Mouse (Mus musculus) layer of hippocampus, postnatal 25 days (tissue): ENCODE data around the gene Rln1. TPM values are rescaled to one million over a fixed set of nuclear protein-coding genes. Genes with fewer than 3 reads are reported as not detected.

Source experiments
- DNase-seq, 2 experiments: peaks; one replicate each; pipeline ENCODE4 v3.0.0; 2022; ENCODE audit warnings: mixed read lengths in 2 of 2, low spot score in 1 of 2; ENCODE audit errors: extremely low spot score in 1 of 2
- total RNA-seq, 2 experiments: library from RNA; stranded (reverse); gene quantifications; 2 replicates each; pipeline ENCODE4 v1.2.3; 2021

Gene Rln1
- 1 to 10 TPM; 1.8 to 2.3 TPM for total RNA-seq

DNA sequence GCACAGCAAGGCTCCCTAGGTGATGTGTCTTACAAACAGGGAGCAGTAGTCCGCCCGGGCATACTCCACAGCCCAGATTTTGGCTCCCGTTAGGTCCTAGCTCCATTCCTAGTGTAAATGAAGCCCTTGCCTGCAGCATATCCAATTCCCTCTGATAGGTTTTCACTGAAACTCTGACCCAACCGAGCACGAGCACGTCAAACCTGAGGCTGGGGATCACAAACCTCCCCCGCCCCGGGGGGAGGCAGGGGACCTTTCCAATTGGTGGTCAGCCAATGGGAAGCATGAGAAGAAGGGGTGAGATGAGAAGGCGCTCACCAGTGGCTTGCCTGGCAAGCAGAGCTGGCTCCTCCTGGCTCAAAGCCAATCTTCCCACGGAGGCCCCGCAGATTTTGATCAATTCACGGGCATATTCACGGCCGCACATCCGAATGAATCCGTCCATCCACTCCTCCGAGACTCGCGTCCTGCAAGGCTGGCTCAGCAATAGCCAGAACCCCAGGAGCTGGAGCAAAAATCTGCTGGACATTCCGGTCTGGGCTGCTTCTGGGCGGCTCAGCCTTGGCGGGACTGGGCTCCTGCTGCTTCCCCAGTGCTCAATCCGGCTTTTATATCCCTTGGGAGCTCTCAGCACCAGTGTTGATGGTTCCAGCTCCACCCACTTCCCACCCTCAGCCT lies at the start of gene Rln1:
Gene Rln1 (minus strand): TSS at position 603 of the 678 bp plus-strand sequence.
- DNase-seq = peak; percentile 21 to 23

DNA sequence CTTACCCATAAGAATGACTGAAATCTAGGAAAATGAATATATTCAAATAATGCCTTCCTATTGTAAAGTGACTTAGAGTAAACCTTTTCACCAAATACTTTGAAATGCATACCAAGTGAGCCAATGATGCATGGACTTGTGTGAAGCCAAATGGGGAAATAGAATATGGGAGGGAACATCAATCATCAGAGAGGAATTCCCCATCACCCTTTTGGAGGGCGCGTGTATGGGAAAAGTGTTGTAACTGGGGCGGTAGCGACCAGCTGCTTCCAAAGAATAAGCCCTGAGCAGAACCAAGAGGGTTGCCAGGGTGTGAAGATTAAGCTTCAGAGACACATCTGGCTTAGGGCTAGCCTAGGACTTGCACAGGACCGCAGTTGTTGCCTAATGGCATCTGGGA lies 48.9 kb upstream of the Rln1 start:
- DNase-seq = no peak

DNA sequence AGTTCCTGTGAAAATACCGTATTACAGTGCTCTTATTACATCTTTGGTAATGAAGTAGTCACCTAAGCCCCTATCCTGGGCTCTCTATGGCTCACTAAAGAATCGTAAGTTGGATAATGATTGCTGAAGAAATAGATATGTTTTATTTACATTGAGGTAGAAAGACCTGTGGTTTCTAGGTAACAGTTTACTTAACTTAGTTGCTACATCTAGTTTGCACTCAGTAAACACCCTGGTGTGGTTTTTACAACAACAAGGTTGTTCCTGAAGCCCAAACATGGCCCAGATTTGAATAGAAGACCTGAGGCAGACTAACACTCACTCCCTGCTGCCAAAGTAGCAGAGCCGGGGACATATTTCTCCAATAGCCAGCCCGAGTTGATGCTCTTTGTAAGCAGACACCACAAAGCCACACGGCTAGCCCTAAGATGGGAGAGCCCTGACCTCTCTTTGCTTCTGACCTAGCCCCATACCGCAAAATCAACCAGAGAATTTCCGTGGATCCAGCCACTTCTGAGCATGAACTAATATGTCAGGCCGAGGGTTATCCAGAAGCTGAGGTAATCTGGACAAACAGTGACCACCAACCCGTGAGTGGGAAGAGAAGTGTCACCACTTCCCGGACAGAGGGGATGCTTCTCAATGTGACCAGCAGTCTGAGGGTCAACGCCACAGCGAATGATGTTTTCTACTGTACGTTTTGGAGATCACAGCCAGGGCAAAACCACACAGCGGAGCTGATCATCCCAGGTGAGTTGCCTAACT lies 45.6 kb upstream of the Rln1 start:
- no peak for DNase-seq

DNA sequence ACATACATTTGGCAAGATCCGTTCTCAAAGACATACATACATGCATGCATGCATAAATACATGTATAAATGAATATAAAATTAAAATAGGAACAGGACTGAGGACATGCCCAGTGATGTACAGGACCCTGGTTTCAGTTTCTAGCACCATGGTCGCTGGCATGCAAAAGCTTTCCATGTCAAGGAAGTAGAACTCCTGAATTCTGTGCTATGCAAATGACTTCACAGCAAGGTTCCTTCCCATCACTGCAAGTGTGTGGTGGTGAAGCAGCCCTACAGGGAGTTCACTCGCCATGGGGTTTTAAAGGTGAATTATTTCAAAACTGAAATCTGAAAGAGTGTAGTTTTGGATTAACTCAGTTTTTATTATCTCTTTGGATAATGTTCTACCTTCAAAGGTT lies 41.9 kb upstream of the Rln1 start:
- DNase-seq = no peak

DNA sequence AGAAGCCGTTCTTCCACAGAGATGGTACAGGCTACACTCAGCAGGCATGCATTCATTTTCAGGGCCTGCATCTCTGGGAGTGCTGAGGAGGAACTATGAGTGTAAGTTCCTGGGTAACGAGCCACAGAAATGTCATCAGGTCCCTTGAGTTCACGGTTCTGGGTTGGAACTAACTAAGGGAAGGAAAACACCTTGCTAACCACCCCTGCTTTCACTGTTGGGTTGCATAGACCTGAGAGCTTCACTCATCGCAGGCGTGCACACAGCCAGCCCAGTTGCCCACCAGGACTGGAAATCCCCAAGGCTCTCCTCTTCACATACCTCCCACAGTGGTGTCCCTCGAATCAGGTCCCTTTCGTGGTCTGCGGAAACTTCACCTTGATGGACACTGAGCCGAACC lies 40.5 kb upstream of the Rln1 start:
- no peak for DNase-seq

DNA sequence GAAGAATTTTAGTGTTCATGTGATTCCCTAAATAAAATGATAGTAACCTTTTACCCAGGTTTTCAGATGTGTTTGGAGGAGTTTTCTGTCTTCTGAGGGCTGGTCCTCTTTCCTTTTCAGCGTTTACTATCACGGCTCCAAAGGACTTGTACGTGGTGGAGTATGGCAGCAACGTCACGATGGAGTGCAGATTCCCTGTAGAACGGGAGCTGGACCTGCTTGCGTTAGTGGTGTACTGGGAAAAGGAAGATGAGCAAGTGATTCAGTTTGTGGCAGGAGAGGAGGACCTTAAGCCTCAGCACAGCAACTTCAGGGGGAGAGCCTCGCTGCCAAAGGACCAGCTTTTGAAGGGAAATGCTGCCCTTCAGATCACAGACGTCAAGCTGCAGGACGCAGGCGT lies 39.0 kb upstream of the Rln1 start:
- no peak for DNase-seq

DNA sequence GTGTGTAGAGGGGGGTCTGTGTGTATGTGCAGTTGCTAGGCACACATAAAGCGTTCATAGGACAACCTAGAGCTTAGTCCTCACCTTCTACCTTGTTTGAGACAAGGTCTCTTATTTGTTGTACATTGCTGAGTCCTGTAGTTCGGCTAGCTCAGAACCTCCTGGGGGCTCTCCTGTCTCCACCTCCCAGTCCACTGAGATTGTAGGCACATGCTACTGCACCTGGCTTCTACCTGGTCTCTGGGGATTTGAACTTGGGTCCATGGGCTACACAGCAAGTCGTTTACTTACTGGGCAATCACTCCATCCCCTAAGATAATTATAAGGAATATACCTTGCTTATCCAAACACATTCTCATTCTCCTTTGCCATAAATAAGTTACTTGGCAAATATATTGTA lies 38.2 kb upstream of the Rln1 start:
- DNase-seq = no peak

DNA sequence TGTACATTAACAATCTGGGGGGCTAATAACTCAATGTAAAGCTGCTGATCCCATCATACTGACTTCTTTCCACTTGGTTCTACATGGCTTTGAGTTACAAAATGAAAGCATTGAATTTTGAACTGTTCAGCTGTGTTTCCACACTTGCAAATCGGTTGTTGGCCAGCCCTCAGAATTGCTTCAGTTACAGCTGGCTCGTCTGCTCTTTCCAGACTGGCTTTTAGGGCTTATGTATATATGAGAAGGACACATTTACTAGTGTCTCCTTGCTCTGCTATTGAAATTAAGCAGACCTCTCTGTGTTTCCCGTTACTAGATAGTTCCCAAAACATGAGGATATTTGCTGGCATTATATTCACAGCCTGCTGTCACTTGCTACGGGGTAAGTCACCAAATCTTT lies 37.7 kb upstream of the Rln1 start:
- DNase-seq = no peak

DNA sequence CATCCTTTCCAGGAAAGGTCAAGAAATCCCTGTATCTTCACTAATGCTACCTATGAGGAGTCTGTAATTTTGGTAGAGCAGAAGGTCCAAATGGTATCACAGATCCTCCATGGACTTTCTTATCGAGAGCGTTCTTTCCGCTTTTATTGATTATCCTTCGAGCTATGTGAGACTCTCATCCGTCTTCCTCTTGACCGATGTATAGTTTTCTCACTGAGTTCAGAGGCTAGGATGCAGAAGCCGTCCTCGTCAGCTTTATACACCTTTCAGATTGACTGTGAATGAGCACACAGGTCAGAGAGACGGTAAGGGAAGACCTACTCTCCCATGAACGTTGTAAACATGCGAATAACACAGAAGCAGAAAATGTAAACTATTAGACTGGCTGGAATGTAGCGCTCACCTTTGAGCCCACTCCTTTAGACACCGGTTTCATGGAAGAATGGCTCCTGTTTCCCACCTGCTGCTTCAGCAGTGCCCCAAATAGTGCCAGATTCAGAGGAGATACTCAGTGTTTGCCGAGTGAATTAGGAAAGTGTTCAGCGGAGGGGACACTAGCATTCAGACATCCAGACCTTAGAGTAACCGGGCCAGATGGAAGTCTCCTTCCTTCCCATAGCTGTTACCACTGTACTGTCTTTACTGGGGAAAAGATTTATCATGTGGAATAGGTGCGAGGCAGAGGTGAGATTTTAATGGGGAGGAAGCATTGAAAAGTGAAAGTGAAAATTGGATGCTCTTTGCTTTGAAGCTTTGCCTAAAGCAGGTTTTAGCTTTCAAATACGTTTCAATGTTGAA lies 37.0 kb upstream of the Rln1 start:
- no peak for DNase-seq

DNA sequence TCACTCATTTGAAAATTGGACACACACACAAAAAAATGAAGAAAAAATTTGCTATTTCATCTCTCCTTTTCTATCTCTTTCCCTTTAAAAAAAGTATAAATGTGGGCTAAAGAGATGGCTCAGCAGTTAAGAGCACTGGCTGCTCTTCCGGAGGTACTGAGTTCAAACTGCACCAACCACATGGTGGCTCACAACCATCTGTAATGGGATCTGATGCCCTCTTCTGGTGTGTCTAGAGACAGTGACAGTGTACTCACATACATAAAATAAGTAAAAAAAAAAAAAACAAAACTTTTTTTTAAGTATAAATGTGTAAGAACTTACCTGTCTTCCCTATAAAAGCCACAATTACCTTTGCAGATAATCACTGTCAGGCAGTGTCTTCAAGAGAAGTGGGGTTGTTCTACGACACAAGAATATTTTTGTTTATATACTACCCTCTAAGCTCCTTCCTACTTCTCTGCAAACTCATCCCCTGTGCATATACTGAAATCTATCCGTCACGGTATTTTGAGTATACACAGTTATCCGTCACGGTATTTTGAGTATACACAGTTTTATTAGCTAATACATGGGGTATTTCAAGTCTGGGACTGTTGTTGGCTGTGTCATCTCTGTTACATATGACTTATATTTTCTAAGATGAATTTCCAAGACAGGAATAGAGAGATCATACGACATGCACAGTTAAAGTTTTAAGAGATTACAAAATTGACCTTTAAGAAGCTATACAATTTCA lies 36.2 kb upstream of the Rln1 start:
- no peak for DNase-seq

DNA sequence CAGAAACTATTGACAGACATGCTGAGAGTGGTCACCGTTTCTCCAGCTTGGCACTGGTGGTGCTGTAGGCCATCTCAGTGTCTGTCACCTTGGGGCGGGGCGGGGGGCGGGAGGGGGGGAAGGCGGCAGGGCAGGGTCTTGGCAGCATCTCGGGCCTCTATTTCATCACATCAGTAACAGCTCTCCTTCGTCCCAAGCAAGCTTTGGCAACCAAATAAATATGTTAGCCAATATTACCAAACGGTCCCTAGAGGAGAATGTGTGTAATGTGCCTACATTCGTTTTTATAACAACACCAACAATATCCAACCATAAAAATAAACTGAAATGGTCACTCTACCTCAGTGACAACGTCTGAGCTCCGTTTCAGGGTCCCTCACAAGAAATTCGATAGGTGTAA lies 35.6 kb upstream of the Rln1 start:
- no peak for DNase-seq

DNA sequence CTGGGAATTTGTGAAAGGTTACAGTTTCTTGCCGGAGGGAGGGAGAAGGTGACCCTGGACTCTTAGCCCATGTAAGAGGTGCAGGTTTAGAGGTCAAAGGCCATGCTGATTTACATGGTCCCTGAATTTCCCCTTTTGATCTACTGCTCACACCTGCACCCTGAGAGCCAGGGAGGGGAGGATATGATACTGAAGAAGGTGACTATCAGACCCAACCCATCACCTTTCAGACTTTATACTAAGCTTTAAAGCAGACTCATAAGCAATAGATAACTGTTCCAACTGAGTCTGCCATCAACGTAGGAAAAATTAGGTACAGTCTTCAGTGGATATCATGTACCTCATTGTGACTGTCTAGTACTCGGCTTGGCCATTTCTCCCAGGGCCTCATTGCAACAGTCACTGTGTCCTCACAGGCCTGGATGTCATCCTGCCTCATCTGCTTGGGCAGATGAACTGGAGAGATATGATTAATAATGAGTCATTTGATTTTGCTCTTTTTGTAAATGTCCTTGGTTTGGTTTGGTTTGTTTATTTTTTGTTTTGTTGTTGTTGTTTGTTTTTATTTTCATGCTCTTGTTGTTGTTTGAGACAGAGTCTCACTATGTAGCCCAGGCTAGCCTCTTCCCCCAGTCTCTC lies 34.3 kb upstream of the Rln1 start:
- no peak for DNase-seq

DNA sequence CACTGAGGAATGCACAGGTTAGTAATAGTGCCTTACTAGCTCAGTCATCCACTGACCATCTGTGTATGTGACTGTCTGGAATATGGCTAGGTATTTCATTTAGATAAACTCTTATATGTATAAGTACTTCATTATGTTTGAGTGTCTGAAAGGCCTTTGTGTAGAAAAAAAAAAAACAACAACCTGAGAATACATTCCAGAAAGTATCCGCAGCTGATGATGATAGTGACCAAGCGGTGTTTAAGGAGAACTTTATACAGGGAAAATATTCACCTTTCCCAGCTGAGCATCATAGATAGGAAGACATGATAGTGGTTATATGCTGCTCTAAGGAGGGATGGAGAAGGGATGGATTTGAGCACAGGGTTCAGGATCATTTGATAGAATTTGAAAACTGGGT lies 33.6 kb upstream of the Rln1 start:
- DNase-seq = no peak

DNA sequence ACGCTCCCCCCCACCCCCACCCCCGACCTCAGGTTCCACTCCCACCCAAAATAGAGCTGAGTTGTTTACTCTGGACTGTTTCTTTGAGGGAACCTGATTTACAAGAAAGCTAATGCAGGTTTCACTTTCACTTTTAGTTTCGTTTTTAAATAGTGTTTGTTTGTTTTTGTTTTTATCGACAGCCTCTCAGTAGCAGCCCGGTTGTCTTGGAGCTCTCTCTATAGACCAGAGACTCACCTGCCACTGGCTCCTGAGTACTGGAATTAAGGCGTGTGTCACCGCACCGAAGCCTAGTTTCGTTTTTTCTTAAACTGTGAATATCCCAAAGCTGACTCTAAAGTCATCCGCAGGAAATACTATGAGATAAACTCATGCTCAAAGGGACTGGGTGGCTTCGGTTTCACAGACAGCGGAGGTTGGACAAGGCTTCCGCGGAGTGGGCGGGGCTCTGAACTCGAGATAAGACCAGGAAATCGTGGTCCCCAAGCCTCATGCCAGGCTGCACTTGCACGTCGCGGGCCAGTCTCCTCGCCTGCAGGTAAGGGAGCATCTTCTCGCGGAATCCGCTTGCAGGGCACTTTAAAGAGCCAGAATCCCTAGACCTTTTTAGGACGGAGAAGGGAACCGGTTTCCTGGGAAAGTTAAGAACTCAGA lies 32.6 kb upstream of the Rln1 start, which contains the start of the genes Plgrkt and Cd274:
Gene Plgrkt (minus strand): TSS at position 422 of the 654 bp plus-strand sequence.
Gene Cd274 (plus strand): TSS at position 487 of the 654 bp plus-strand sequence.
- DNase-seq = peak in 1 of 2 experiments; percentile 18

DNA sequence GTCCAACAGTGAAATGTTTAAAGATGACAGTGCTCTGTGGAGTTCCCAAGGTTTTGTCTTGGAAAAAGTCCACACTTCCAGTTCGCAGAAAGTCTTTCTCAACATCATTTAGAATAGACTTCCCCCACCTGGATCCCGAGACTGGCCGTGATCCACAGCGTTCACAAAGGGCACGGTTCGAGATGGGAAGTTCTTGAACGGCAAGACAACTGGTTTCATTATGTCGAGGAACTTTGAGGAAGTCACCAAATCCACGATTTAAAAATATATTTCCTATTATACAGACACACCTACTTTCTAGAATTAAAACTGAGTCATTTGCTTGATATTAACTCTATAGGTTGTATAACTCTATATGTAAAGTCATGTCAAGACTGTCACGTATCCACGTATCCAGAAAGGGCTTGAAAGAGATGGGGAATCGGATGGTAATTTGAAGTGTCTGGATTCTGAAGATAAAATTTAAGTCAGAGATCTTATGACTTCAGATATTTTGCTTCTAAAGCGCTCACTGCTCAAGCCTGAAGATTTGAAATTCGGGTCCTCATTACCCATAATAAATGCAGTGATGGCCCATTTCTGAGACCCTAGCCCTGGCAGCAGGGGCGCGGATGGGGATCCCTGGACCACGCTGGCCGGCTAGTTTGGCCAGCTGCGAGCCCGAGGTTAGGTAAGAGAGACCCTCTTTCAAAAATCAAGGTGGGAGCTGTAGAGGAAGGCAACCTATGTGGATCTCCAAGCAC lies 31.9 kb upstream of the Rln1 start:
- DNase-seq = no peak

DNA sequence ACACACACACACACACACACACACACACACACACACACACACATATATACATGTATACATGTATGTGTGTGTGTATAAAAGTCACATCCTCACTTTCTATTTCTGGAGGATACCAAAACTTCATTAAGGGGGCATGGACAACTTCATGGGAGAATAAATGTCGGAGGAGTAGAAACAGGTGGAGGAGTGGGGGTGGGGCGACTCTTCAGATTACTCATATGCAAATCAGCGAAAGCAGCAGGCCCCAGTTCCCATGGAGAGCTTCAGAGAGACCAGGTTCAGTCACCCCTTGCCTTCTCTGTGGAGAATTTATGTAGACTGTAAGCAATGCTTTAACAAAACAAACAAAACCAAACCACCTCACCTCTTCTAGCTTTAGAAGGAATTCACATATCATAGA lies 30.6 kb upstream of the Rln1 start:
- DNase-seq = no peak

DNA sequence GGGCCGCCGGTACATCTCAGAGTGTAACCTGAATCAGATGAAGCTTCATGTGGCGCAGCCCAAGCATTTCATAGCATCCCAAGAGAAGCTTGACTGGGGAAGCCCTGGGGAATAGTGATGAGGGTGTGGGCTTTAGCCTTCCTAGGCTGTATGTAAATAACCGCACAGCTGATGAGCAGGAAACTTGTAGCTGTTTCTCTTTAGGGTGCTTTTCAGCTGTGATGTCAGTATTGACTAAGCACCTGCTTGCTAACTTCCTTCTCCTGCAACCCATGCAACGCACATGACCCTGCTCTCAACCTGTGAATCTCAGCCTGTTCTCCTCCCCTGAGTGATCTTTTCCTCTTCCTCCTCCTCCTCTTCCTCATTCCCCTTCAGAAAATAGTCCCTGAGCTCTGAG lies 29.6 kb upstream of the Rln1 start:
- DNase-seq = no peak

DNA sequence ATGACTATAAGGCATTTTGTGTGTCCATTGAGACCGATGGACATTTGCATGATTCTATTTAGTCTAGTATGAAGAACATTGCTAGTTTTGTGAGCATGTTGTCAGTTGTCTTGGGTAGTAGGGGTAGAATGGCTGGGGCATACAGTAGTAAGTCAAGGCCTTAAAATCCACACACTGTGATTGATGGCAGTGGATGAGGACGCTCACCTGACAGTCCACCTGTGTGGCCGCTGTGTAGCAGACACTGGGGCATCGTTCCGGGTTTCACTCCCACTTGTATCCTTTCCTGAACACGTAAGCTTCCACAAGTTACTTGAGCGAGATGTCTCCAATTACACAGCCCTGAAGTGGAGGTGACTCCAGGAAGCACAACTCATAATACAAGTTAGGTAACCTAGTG lies 29.1 kb upstream of the Rln1 start:
- DNase-seq = no peak
